8 mouse cellular contexts compared by ENCODE assay signal in the genomic region with DNA sequence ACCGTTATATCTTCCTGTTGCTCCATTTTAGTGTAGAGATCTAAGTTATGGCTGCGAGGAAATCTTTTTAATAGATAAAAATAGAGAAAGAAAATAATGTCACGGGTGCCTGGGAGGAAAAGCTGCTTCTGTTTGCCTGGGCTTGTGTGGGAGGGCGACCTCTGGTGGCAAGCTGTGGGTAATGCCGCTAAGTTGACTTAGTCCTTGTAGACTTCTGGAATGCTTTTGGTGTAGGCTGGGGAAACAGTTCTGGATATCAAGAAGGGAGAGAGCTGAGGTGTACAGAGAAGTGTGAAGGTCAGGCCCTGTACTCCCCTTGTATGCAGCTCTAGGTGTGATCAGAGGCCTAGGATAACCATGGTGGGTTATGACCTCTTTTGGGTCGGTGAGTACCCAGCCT.
DNase-seq lines count a peak whose midpoint lies in the region; ATAC-seq and TF ChIP-seq lines count a peak whose summit lies in the region.

No protein-coding gene starts in this region.

- H3K4me3 ChIP-seq in cortical plate, adult 2 months (ENCODE audit: insufficient read depth, low read length) = no peak overlapping the region
- no peak overlapping the region for H3K4me3 ChIP-seq in intestine, postnatal 0 days (ENCODE audit: low read depth, low read length)
- H3K4me3 ChIP-seq in midbrain, embryonic 15.5 days = no peak overlapping the region

- H3K36me3 ChIP-seq in intestine, postnatal 0 days (ENCODE audit: control insufficient read depth, insufficient read depth) = no peaks in the 10 kb centered on the region
- no peaks in the 10 kb centered on the region for H3K36me3 ChIP-seq in midbrain, embryonic 15.5 days (replicated peaks)

- H3K4me1 ChIP-seq in cortical plate, adult 2 months (ENCODE audit: control insufficient read depth, insufficient read depth, low read length) = no peaks in the 10 kb centered on the region
- H3K4me1 ChIP-seq in intestine, postnatal 0 days (replicated peaks; ENCODE audit: control insufficient read depth, insufficient read depth, low read length) = no peaks in the 10 kb centered on the region
- peaks cover 28% of the 10 kb centered on the region for H3K4me1 ChIP-seq in midbrain, embryonic 15.5 days

- ATAC-seq in intestine, postnatal 0 days = no peak
- no peak; the same call in 1 of the 2 replicates for ATAC-seq in midbrain, embryonic 15.5 days (replicated peaks)
- no peak for ATAC-seq in inflammation-experienced regulatory T-cells, adult 6 months

- intact Hi-C loops in gastrocnemius, postnatal 36 days (cut with DNase I) = loop anchor here (10.0 kb wide), 2 partner anchors 227 to 467 kb away; no protein-coding TSS in a partner anchor
- intact Hi-C loops in left cerebral cortex, postnatal 25 days (cut with DNase I) = loop anchor here (1.0 to 10.0 kb wide), 5 partner anchors 227 to 949 kb away; no protein-coding TSS in a partner anchor

- 16% methylated on average over 6 of the region's 6 CpGs for WGBS in intestine, postnatal 0 days
- 18% methylated on average over 6 of the region's 6 CpGs for WGBS in midbrain, embryonic 15.5 days

- H3K27ac ChIP-seq in cortical plate, adult 2 months (ENCODE audit: insufficient read depth, low read length) = no peak overlapping the region
- no peak overlapping the region for H3K27ac ChIP-seq in intestine, postnatal 0 days (ENCODE audit: low read depth, low read length)
- H3K27ac ChIP-seq in midbrain, embryonic 15.5 days = no peak overlapping the region

- H3K4me2 ChIP-seq in intestine, postnatal 0 days (replicated peaks; ENCODE audit: low read depth) = 0 out of 2 replicates have a peak overlapping the region, but pooled peaks have one; percentile 21
- H3K4me2 ChIP-seq in midbrain, embryonic 15.5 days = peak overlapping the region; percentile 34

- H3K27me3 ChIP-seq in intestine, postnatal 0 days (replicated peaks; ENCODE audit: control insufficient read depth, insufficient read depth, low read length) = no peaks in the 10 kb centered on the region
- H3K27me3 ChIP-seq in midbrain, embryonic 15.5 days (replicated peaks) = peaks cover 3% of the 10 kb centered on the region

- peak; percentile 90 for TF ChIP-seq CTCF in cortical plate, adult 2 months (IDR thresholded peaks at IDR 0.05; ENCODE audit: extremely low read depth, insufficient read depth, low read length)
- TF ChIP-seq CTCF in intestine, postnatal 0 days (IDR thresholded peaks at IDR 0.05; ENCODE audit: low read depth) = peak; percentile 98

- peak; percentile 82 for DNase-seq in adrenal gland, adult 8-10 months
- peak; percentile 81 to 84 for DNase-seq in gastrocnemius, postnatal 36 days
- DNase-seq in left cerebral cortex, postnatal 25 days (ENCODE audit: low spot score in 2 of 2) = peak; percentile 85 to 90
- DNase-seq in spleen, adult 18-20 months = peak; percentile 30 to 61

- H3K9me3 ChIP-seq in intestine, postnatal 0 days (ENCODE audit: control insufficient read depth) = no peaks in the 10 kb centered on the region
- H3K9me3 ChIP-seq in midbrain, embryonic 15.5 days = no peaks in the 10 kb centered on the region

- no peak overlapping the region for H3K9ac ChIP-seq in intestine, postnatal 0 days (ENCODE audit: low read depth, low read length)
- no peak overlapping the region for H3K9ac ChIP-seq in midbrain, embryonic 15.5 days

- TF ChIP-seq POLR2A in cortical plate, adult 2 months (IDR thresholded peaks at IDR 0.05; ENCODE audit: extremely low read depth, insufficient read depth, low read length) = no peak
